Mouse (Mus musculus) MEL (cell line): ENCODE results near the gene Trpm8. TPM values are rescaled to one million over a fixed set of nuclear protein-coding genes. Genes with fewer than 3 reads are reported as not detected.

Source experiments
- DNase-seq: peaks from one replicate; pipeline ENCODE4 v3.0.0; 2011; ENCODE audit warnings: low read depth, low spot score
- H3K27ac ChIP-seq: 2 replicates; pipeline ENCODE4 v1.5.1; 2012; ENCODE audit warnings: low read depth, mild to moderate bottlenecking, control low read depth, low read length, moderate library complexity; ENCODE audit not compliant: control insufficient read depth
- H3K27me3 ChIP-seq, 2 experiments: fragments of 150-350 bp in 1 of 2; sonication (generic) in 1 of 2; 2 replicates each; pipeline ENCODE4 v1.6.1; 2012; ENCODE audit warnings: low read length in 2 of 2, mild to moderate bottlenecking in 2 of 2, improper control_type of control experiment in 1 of 2, moderate library complexity in 1 of 2; ENCODE audit not compliant: insufficient read depth in 2 of 2, control insufficient read depth in 1 of 2
- H3K36me3 ChIP-seq, 2 experiments: 2 replicates each; pipeline ENCODE4 v1.6.1; 2012 to 2014; ENCODE audit warnings: low read length in 2 of 2, improper control_type of control experiment in 1 of 2, inconsistent platforms in 1 of 2, mild to moderate bottlenecking in 1 of 2; ENCODE audit not compliant: insufficient read depth in 2 of 2, control insufficient read depth in 1 of 2
- H3K4me1 ChIP-seq, 2 experiments: fragments of 150-350 bp in 1 of 2; sonication (generic) in 1 of 2; 2 replicates each; pipeline ENCODE4 v1.6.1; 2012; ENCODE audit warnings: low read length in 2 of 2, improper control_type of control experiment in 1 of 2, mild to moderate bottlenecking in 1 of 2; ENCODE audit not compliant: insufficient read depth in 2 of 2, control insufficient read depth in 1 of 2
- H3K4me3 ChIP-seq, 2 experiments: fragments of 150-350 bp in 1 of 2; sonication (generic) in 1 of 2; 2 replicates each; pipeline ENCODE4 v1.5.1; 2012; ENCODE audit warnings: low read depth in 2 of 2, low read length in 2 of 2, mild to moderate bottlenecking in 2 of 2, moderate library complexity in 2 of 2, control low read depth in 1 of 2, improper control_type of control experiment in 1 of 2; ENCODE audit not compliant: control insufficient read depth in 1 of 2, insufficient read depth in 1 of 2
- H3K79me2 ChIP-seq: 2 replicates; pipeline ENCODE4 v1.6.1; 2012; ENCODE audit warnings: mild to moderate bottlenecking, low read length, moderate library complexity; ENCODE audit not compliant: control insufficient read depth, poor library complexity, insufficient read depth
- H3K9ac ChIP-seq: 2 replicates; pipeline ENCODE4 v1.6.1; 2012; ENCODE audit warnings: low read depth, mild to moderate bottlenecking, control low read depth, low read length, moderate library complexity; ENCODE audit not compliant: control insufficient read depth, poor library complexity, severe bottlenecking
- H3K9me3 ChIP-seq: fragments of 150-350 bp; sonication (generic); replicated peaks from 2 replicates; pipeline ENCODE4 v1.6.1; 2012; ENCODE audit warnings: mild to moderate bottlenecking, low read length, improper control_type of control experiment, moderate library complexity; ENCODE audit not compliant: insufficient read depth
- E2F4 ChIP-seq: IDR thresholded peaks from 2 replicates; pipeline ENCODE4 v1.6.1; 2011; ENCODE audit warnings: low read depth, low read length, improper control_type of control experiment, borderline replicate concordance
- EP300 ChIP-seq, 2 experiments: IDR thresholded peaks; 2 replicates each; pipeline ENCODE4 v1.6.1; 2011; ENCODE audit warnings: improper control_type of control experiment in 2 of 2, low read length in 2 of 2, low read depth in 1 of 2, mild to moderate bottlenecking in 1 of 2
- GABPA ChIP-seq: IDR thresholded peaks from 2 replicates; pipeline ENCODE4 v1.6.1; 2012; ENCODE audit warnings: low read depth, mild to moderate bottlenecking, inconsistent platforms, low read length, improper control_type of control experiment, moderate library complexity
- GATA1 ChIP-seq: IDR thresholded peaks from 2 replicates; pipeline ENCODE4 v1.6.1; 2011; ENCODE audit warnings: low read depth, low read length, improper control_type of control experiment
- JUND ChIP-seq: IDR thresholded peaks from 2 replicates; pipeline ENCODE4 v1.6.1; 2011; ENCODE audit warnings: low read depth, mild to moderate bottlenecking, improper control_type of control experiment, low read length
- KAT2A ChIP-seq: conservative IDR thresholded peaks from 2 replicates; pipeline ENCODE4 v1.6.1; 2012; ENCODE audit warnings: low read depth, low read length, improper control_type of control experiment, inconsistent platforms
- MAFK ChIP-seq: IDR thresholded peaks from 2 replicates; pipeline ENCODE4 v1.6.1; 2011; ENCODE audit warnings: low read depth, mild to moderate bottlenecking, low read length, improper control_type of control experiment, borderline replicate concordance
- MAZ ChIP-seq: IDR thresholded peaks from 2 replicates; pipeline ENCODE4 v1.6.1; 2012; ENCODE audit warnings: low read depth, mild to moderate bottlenecking, inconsistent platforms, low read length, improper control_type of control experiment
- MYC ChIP-seq: IDR thresholded peaks from 2 replicates; pipeline ENCODE4 v1.6.1; 2011; ENCODE audit warnings: low read depth, mild to moderate bottlenecking, low read length, improper control_type of control experiment, moderate library complexity
- NRF1 ChIP-seq: IDR thresholded peaks from 2 replicates; pipeline ENCODE4 v1.6.1; 2014; ENCODE audit warnings: low read depth, mild to moderate bottlenecking, inconsistent platforms, low read length, improper control_type of control experiment, moderate library complexity; ENCODE audit not compliant: poor library complexity, insufficient read depth, severe bottlenecking
- POLR2AphosphoS2 ChIP-seq: IDR thresholded peaks from 2 replicates; pipeline ENCODE4 v1.6.1; 2011; ENCODE audit warnings: low read length, improper control_type of control experiment
- SIN3A ChIP-seq: IDR thresholded peaks from 2 replicates; pipeline ENCODE4 v1.6.1; 2012; ENCODE audit warnings: low read length, improper control_type of control experiment, inconsistent platforms
- SMC3 ChIP-seq: IDR thresholded peaks from 2 replicates; pipeline ENCODE4 v1.6.1; 2011; ENCODE audit warnings: low read depth, low read length, improper control_type of control experiment
- UBTF ChIP-seq: IDR thresholded peaks from 2 replicates; pipeline ENCODE4 v1.6.1; 2012; ENCODE audit warnings: low read depth, mild to moderate bottlenecking, inconsistent platforms, low read length, improper control_type of control experiment, moderate library complexity, borderline replicate concordance; ENCODE audit not compliant: insufficient read depth
- USF1 ChIP-seq: IDR thresholded peaks from 2 replicates; pipeline ENCODE4 v1.6.1; 2014; ENCODE audit warnings: low read depth, mild to moderate bottlenecking, inconsistent platforms, low read length, improper control_type of control experiment, moderate library complexity
- USF2 ChIP-seq, 2 experiments: IDR thresholded peaks; 2 replicates each; pipeline ENCODE4 v1.6.1; 2011 to 2012; ENCODE audit warnings: improper control_type of control experiment in 2 of 2, low read length in 2 of 2, borderline replicate concordance in 1 of 2, inconsistent platforms in 1 of 2, low read depth in 1 of 2, mild to moderate bottlenecking in 1 of 2; ENCODE audit not compliant: insufficient read depth in 1 of 2
- ZKSCAN1 ChIP-seq: IDR thresholded peaks from 2 replicates; pipeline ENCODE4 v1.6.1; 2012; ENCODE audit warnings: low read depth, mild to moderate bottlenecking, inconsistent platforms, low read length, improper control_type of control experiment, moderate library complexity
- polyA plus RNA-seq, 2 experiments: library from polyadenylated mRNA; stranded (reverse) in 1 of 2; unstranded in 1 of 2; fragments of >175 nt in 1 of 2; fragments of >200 nt in 1 of 2; gene quantifications; 2 replicates each; pipeline versions ENCODE4 v1.2.1 to v1.2.4; 2012; ENCODE audit warnings: low replicate concordance in 2 of 2, low read depth in 1 of 2; ENCODE audit not compliant: insufficient read length in 2 of 2, insufficient read depth in 1 of 2, missing spikeins in 1 of 2
- total RNA-seq: library from RNA; depleted of rRNA; stranded (reverse); fragments of 300-350 nt; gene quantifications from 2 replicates; pipeline ENCODE4 v1.2.3, GENCODE M21; 2012

Trpm8 gene
- total and polyA plus RNA-seq, 3 experiments, result not detected

- TF ChIP-seq USF2 (IDR thresholded peaks at IDR 0.05; ENCODE audit: borderline replicate concordance in 1 of 2, insufficient read depth in 1 of 2, low read depth in 1 of 2, low read length in 2 of 2), result no peak
- TF ChIP-seq POLR2AphosphoS2, result no peak
- TF ChIP-seq EP300 (IDR thresholded peaks at IDR 0.05; ENCODE audit: low read depth in 1 of 2, low read length in 2 of 2), result peak; percentile 10 to 45; a peak in 1 of 4 replicates
- peak; percentile 41; the same call in 1 of the 2 replicates for TF ChIP-seq GATA1
- H3K79me2 ChIP-seq, result no peaks in the 10 kb centered on the region
- H3K27ac ChIP-seq, result no peak overlapping the region
- DNase-seq, result peak; percentile 51
- no peak overlapping the region for H3K4me3 ChIP-seq
- no peaks in the 10 kb centered on the region for H3K9me3 ChIP-seq
- no peaks in the 10 kb centered on the region for H3K27me3 ChIP-seq
- H3K36me3 ChIP-seq, result no peaks in the 10 kb centered on the region
- no peaks in the 10 kb centered on the region for H3K4me1 ChIP-seq
- H3K9ac ChIP-seq, result no peak overlapping the region
Measured at GRCm38 (mm10) chr1:88309905-88310304, 32.4 kb downstream of the Trpm8 start.

GRCm38 (mm10) chr1:88310349-88310748 lies 32.9 kb downstream of the Trpm8 start:
- Histone ChIP-seq H3K4me1 (no peaks in the 10 kb centered on the region), H3K9me3 (no peaks in the 10 kb centered on the region), H3K9ac (no peak overlapping the region), H3K27ac (no peak overlapping the region), H3K79me2 (no peaks in the 10 kb centered on the region), H3K27me3 (no peaks in the 10 kb centered on the region), H3K36me3 (no peaks in the 10 kb centered on the region), H3K4me3 (no peak overlapping the region)
- peak; percentile 7 for DNase-seq
- TF ChIP-seq JUND, result no peak
- TF ChIP-seq SMC3, result no peak
- no peak for TF ChIP-seq KAT2A
- no peak for TF ChIP-seq USF1
- TF ChIP-seq GABPA, result no peak
- TF ChIP-seq MAFK, result no peak
- no peak for TF ChIP-seq MAZ
- no peak for TF ChIP-seq E2F4
- no peak for TF ChIP-seq NRF1
- TF ChIP-seq SIN3A, result no peak
- no peak for TF ChIP-seq UBTF
- TF ChIP-seq MYC, result no peak
- TF ChIP-seq ZKSCAN1, result no peak
